Mouse (Mus musculus) right cerebral cortex, postnatal 10 days (tissue): Measurements from ENCODE around the gene Btbd35f27.
"Not testable (repeated sequence)": the region's sequence is repeated elsewhere in the genome, so short reads cannot be mapped to it uniquely, and the experiment has no call there.

Experiments
- DNase-seq, 2 experiments: peaks; one replicate each; pipeline ENCODE4 v3.0.0; 2021; ENCODE audit warnings: low spot score in 2 of 2

Gene Btbd35f27

GRCm38 (mm10) chrX:4951835-4952234 lies at the start of gene Btbd35f27:
Gene Btbd35f27, plus strand, starts transcription at chrX:4952135.
- DNase-seq: not testable (repeated sequence)
